Mouse (Mus musculus) right cerebral cortex, postnatal 25 days (tissue): ENCODE data around the gene Slc30a9.

Experiments
- DNase-seq: peaks from one replicate; pipeline ENCODE4 v3.0.0; 2022

Gene Slc30a9

DNA sequence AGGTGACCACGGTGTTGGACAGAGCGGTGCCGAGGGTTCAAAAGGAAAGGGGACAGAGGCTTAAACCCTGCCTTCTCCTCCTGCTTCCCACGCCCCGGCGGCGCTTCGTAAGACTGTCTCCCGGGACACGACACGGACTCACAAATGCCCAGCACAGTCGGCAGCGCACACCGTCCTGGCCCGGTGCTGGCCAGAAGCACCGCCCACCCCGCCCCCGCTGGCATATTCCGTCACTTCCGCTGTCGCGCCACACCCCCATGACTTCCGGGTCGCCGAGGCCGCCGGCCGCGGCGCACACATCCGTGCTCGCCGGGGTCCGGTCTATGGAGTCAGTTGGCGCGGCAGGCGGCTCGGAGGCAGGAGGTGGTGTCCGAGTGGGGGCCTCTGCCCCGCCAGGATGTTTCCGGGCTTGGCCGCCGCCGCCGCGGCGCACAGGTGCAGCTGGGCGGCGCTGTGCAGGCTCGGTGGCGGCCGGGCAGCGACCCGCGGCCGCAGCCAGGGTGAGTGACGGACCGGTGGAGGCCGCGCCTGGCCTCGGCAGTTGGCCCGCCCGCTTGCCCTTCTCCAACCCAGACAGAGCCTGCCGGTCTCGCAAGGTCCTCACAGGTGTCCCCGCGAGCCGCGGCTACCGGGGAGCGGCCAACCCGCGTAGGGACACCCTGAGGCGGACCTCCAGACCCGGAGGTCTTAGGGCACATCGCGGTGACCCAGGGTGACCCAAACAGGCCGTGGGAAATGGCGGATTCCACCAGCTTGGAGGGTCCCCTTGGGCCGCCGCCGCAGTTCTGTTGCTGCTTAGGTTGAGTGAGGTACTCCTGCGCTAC lies at the start of gene Slc30a9:
TSS of gene Slc30a9 (plus strand) at position 258 of the 824 bp plus-strand sequence.
- peak; percentile 89 for DNase-seq

DNA sequence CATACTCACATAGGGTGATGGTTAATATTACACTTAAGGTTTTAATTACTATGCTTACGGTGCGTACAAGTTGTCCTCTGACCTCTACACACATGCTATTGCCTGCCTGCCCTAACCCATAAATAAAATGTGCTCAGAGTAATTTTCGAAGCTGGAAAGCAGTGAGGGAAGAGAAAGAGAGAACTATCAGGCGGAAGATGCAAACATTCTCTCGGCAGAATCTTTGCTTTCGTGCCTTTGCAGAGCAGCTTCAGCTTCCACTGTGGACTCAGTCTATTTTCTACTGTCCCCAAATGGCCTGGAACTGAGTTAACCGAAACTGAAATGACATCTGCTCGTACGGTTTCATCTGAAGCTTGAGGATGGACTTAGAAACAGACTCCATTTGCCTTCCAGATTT lies 48.3 kb upstream of the Slc30a9 start:
- DNase-seq: no peak

DNA sequence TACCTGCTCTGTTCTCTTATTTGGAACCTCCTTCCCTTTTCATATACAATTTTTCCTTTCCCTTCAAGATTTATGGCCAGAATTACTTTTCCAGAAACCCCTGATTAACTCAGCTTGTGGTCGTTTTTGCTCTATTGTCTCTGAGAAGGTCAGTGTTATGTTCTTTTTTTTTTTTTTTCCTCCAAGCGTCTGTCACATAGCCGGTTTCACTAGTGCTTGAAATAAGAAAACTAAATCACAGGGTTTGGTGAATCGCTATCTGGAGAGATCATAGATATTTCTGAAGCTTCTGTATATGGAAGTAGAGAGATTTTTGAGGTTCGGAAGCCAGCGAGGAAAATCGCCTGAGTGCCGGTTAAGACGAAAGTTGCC lies 46.6 kb upstream of the Slc30a9 start:
- DNase-seq: no peak

DNA sequence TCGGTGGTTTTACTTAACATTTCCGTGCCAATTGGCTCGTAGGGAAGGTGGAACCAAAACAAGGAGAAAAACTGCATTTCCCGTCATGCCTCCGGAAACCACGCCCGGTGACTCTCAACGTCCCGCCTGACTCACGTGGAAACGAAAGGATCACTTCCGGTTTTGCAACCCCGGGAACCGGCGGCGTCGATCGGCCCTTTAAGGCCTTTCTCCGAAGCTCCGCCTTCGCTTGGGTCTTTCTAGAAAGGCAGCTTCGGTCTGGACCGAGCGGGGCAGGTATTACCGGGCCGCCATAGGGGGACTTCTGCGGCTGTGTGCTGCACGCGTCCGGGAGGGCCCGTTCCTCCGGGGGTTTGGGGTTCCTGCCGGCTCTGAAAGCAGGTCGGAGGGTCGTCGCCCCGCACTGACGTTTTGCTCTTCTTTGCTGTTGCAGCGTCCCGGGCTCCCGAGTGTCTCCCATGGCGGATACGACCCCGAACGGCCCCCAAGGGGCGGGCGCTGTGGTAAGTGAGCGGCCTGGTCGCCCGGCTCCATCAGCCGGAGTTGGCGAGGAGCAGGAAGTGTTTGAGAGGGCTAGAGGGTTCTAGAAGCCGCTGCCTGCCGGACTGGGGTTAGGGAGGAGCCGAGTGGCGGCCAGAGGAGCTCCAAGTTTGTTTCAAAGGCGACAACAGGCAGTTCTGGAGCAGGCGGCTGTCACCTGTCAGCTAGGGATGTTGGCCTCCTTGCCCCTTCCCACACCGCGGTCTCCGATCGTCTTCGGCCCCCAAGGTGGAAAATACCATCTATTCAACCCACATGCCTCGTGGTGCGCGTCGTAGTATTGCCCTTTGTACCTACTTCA lies 46.0 kb upstream of the Slc30a9 start, which contains the start of gene Tmem33:
TSS of gene Tmem33 (plus strand) at position 35 of the 841 bp plus-strand sequence.
- peak; percentile 92 for DNase-seq

DNA sequence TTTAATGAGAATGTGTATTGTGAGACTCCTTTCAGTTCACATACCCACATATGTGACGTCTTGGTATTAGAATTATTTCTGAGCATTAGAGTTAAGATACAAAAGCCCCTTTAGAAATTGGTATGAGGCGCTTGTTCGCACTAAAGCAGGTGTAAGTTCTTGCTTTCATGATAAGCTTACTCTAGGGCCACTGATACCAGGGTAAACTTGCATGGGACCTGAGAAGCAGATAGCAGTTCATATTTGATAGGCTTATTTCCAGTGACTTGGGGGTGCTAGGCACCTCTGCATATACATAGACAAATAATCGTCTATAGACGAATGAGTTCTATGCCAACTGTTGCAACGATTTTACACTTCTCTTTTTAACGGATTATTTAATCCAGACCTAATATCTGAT lies 43.8 kb upstream of the Slc30a9 start:
- DNase-seq: no peak

DNA sequence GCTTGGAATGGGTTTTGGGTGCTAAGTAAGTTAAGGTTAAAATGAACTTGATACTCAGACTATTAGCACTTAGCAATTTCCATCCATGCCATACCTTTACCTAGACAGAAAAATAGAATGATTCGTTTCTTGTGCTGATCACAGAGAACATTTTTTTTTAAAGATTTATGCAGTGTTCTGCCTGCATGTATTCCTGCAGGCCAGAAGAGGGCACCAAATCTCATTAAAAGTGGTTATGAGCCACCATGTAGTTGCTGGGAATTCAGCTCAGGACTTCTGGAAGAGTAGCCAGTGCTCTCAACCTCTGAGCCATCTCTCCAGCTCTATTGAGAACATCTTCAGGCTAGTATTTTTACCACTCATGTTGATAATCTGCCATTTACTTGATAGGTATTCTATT lies 40.6 kb upstream of the Slc30a9 start:
- no peak for DNase-seq

DNA sequence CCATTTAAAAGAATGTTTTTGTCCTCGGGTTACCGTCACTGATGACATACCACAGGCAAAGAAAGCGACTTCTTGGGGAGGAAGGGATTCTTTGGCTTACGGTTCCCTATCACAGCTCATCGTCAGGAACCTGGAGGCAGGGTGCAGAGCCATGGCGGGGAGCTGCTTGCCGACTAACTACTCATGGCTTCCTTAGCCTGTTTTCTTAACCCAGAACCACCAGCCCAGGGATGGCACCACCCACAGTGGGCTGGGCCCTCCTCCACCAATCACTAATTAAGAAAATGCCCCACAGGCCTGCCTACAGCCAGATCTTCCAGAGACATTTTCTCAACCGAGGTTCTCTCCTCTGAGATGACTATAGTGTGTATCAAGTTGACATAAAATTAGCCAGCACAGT lies 37.4 kb upstream of the Slc30a9 start:
- no peak for DNase-seq

DNA sequence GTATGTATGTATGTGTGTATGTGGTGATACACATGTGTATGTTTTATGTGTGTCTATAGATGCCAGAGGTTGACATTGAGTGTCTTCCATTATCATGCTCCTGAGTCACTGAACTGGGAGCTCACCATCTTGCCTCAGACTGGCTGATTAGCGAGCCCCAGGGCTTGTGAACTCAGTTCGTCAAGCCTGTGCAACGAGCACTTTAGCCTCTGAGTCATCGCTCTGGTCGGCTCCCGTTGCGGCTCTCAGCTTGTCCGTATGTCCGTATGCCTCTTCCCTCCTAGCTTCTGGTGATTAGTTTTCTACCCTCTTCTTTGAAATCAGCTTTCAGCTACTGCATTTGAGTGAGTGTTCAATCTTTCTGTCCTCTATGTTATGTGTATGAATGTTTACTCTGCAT lies 27.3 kb upstream of the Slc30a9 start:
- no peak for DNase-seq

DNA sequence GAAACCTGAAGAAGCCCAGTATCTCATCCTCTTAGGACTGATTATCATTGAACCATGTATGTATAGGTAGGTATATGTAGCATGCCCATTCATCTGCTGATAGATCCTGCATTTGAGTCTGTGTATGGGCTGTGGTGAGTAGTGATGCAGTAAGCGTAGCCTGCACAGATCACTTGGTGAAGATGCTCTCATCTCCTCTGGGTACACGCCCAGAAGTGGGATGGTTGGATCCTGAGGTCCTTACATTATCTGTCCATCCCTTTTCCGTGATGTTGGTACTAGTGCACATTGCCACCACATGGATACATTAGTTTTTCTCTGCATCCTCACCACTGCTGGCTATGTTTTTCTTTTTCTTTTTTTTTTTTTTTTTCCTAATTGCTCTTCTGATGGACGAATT lies 26.9 kb upstream of the Slc30a9 start:
- DNase-seq: no peak

DNA sequence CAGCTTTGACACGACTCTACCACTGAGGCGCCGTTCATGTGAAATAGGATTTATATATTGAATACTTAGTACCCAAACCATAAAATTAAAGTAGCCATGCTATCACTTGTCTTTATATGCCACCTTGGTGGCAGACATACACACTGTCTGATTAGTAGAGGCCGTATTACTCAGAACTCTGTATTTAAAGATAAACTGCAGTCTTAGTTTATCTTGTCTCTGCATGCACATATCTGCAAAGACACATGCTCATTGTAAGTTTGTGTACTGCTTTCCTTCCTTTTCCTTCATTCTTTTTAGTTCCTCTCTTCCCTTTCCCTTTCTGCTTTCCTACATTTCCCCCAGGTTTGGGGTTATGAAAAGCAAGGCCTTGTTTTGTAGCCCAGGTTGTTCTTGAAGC lies 26.4 kb upstream of the Slc30a9 start:
- no peak for DNase-seq

DNA sequence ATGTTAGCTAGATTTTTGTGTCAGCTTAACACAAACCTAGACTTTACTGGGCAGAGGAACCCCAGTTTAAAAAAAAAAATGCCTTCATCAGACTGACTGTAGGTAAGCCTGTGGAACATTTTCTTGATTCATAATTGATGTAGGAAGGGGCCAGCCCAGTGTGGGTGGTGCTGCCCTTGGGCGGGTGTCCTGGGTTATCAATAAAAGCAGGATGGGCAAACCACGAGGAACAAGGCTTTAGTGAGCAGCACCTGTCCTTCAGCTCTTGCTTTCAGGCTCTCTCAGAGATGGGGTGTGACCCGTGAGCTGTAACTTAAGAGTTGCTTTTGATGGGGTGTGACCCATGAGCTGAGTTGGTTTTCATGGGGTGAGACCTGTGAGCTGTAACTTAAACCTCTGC lies 11.7 kb upstream of the Slc30a9 start:
- no peak for DNase-seq

DNA sequence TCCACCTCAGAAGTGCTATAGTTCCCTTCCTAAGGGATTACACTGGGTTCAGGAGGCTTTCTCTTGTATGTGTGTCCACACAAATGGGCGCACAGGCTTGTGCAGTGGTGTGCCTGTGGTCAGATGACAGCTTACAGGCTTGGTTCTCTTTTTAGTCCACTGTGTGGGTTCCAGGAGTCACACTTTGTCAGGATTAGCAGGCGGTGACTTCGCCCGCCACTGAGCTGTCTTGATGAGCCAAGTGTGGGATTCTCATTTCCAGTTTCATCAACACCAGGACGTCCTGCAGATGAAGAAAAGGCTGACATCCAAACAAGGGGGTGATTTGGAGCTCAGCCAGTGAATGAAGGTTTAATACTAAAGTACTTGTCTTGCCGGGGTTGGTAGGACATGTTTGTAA lies 11.1 kb upstream of the Slc30a9 start:
- DNase-seq: no peak

DNA sequence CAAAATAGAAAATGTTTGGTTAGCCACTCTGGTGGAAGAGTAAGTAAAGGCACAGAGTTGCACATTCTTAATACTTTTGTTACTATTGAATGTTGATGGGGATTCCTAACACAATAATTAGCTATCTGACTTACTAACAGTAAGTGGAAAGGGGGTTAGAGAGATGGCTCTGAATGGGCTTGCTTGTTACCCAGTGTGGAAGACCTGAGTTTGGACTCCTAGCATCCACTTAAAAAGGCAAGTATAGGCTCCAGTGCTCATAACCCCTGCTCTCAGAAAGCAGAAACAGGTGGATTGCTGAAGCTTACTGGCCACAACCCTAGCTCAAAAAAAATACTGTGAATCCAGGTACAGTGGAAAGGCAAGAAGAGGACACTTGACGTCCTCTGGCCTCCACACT lies 10.6 kb upstream of the Slc30a9 start:
- no peak for DNase-seq

DNA sequence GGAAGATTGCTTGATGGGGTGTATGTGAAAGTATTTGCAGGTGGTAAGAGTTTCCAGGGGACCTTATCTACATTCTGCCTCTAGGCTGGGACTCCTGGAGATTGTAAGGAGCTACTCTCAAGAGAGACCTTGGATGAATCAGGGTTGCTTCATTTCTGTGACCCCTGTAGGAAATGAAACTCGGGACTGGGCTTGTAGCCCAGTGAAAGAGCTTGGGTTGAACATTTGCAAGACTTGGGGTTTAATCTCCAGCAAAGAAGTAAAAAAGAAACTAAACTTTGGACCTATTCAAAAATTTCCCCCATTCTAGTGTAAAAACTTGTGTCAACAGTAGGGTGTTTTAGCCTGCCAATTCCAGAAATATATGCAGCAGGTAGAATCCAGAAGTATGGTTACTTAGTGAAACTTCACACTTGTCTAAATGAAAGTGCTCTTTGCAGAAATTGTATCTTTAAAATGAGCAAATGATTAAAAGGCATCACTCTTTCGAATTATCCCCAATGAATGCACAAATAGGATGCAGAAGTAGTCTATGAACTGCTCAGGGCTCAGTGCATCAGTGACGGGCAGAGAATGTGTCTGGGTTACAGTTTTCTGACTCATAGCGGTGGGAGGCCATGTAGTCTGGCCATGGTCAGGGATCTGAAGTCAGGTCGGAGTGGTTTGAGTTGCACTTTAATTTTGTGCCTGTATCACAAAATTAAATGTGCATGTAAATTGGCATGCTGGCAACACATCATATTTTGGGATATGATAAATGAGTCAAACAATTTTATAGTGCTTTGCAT lies 9.5 kb upstream of the Slc30a9 start:
- no peak for DNase-seq

DNA sequence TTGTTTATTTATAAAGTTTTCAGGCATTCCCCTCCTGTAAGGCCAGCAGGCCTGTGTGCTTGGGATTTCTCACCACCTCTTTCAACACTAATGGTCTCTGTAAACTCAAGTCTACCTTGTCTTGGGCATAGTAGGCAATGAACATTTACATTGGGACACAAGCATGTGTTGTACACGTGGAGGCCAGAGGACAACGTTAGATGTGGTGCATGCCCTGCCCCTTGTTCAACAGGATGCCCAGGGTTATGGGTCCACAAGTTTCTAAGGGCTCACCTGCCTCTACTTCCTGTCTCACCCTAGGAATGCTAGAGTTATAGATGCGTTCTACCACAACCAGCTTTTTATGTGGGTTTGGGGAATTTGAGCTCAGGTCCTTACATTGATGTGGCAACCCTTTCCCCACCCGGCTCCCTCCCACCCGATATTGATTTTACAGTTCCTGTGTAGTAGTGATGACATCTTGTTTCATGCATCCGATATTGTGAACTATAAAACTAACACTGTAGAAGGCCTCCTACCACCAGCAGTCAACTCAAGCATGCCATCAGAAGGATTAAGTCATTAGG lies 6.8 kb upstream of the Slc30a9 start:
- no peak for DNase-seq

DNA sequence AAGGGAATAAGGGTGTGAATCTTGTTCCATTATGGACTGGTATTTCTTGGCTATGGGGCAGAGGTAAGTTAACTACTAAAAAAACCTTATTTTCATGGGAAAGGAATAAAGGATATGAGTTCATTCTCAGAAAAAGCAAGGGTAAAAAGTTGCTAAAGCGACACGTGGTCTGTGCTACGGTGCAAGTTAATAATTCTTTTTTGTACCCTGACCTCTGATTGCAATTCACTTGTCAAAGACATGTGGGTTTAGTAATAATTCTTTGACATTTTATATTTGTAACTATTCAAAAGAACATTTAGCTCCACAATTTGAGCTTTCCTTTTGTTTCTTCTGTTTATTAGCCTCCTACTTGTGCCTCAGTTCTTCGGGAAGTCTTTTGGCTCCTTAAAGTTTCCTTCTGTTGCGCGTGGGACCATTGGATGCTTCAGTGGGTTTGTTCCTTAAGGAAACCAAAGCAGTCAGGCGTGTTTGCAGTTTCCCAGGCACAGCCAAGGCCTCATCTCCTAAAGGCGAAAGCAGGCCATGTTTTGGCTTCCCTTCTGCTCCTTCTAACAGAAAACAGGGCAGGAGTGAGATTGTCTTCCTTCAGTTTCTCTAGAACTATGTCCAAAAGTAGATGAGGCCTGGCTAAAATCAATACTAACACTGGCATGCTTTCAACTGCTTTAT lies 5.7 kb upstream of the Slc30a9 start:
- DNase-seq: no peak

DNA sequence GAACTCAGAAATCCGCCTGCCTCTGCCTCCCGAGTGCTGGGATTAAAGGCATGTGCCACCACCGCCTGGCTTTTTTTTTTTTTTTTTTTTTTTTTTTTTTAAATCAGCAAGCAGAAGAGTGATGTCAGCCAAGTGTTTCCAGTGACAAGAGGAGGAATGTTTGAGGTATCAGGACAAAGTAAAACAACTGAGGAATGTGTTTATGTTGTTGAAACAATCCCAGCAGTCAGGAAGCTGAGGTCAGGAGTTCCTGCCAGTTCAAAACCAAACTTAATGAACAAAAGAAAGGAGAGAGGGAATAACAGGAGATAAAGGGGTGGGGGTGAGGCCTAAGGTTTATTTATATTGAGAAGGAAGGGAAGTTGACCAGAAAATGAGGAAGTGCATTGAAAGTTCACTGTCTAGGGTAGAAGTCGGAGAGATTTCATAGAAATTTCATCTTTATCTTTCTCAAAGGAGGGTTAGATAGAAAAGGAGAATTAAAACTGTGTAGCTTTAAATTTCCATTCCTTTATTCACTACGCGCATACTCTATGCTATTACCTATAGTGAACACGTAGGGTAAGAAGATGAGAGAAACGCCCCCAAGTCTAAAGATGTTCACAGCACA lies 4.9 kb upstream of the Slc30a9 start:
- no peak for DNase-seq

DNA sequence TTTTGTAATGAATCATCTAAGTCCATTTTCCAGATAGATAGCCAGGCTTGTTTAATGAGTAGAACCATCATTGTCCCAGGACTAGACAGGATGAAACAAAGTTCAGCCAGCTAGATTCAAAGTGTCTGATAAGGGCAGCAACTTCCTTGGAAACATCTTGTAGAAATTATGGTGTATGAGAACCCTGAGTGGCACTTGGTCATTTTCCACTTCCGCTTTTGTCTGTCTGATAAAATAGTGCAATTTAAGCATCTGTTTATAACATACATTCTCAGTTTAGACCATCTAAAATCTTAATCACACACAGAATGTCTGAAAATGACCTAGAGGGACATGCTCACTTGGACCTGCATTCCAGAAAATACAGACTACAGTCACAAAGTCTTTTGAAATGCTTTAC lies 2.9 kb upstream of the Slc30a9 start:
- no peak for DNase-seq

DNA sequence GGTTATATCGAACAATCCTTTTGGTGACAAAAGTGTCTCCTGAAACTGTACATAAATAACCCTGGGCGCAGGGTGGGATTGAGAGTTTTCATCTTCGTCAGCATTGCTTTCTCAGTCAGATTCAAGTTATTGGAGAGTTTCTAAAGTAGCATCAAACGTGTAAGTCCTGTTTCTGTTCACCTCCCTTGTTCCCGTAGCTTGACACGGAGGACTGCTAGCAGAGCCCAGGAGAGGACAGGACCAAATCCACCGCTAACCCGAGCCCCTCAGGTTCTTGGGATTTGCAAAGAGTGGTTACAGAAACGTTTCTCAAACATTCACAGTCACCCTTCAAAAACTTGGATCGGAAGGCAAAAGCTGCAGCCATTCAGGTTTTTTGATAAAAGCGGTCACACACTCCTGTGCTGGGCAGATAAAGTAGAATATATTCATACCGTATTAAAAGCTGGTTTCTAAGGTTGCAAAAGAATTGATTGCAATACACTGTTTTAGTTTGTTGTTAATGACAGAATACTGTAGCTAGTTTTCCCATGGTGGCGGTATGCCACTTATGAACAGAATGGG lies 986 bp downstream of the Slc30a9 start:
- DNase-seq: no peak

DNA sequence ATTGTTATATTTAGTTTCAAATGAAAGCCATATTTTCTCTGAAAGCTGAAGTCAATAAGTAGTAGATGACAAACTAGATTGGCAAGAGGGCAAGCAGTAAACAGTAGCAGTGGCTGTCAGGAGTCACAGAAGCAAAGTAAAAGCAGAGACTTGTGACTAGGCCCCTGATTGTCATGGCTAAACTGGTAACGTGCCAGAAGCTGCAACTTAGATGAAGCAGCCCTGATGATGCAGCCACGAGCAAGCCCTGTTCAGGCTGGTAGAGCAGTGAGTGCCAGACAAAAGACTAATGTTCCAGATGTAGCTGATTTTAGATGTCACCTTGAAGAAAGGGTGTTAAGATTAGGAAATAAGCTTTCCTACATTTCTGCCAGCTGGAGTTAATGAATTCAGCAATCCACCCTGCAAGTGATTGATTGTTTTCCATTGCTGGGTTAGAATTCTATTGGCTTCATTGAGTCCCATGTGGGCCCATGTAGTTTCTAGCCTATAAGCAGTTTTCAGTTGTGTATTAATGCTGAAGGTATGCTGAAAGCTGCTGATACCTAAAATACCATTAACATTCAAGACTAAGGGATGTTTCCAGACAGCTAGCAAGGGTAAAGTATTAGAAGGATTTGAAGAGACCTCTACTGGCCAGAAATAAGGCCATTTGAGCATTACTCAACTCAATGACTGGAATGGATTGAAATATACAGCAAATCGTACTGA lies 5.2 kb downstream of the Slc30a9 start:
- no peak for DNase-seq

DNA sequence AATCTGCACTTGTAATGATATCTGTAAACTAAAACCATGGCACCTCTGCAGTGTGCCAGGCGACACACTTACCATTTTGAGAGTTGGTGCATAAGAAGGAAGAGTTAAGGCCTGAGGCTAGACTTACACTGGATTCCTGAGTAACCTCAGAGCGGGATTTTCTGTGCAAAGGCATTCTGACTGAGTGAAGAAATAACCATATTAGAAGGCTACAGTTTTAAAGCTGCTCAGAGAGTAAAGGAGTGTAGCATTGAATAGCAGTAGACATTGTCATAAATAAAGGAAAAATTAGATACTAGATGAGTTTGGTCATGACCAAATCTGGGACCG lies 5.7 kb downstream of the Slc30a9 start:
- no peak for DNase-seq
